Mouse (Mus musculus) urinary bladder, postnatal 14 days (tissue): ENCODE results near the gene Slc25a21.
"Not testable (repeated sequence)": the region's sequence is repeated elsewhere in the genome, so short reads cannot be mapped to it uniquely, and the experiment has no call there.

Experiments
- DNase-seq: peaks from one replicate; pipeline ENCODE4 v3.0.0; 2021; ENCODE audit warnings: low spot score

Gene Slc25a21

DNA sequence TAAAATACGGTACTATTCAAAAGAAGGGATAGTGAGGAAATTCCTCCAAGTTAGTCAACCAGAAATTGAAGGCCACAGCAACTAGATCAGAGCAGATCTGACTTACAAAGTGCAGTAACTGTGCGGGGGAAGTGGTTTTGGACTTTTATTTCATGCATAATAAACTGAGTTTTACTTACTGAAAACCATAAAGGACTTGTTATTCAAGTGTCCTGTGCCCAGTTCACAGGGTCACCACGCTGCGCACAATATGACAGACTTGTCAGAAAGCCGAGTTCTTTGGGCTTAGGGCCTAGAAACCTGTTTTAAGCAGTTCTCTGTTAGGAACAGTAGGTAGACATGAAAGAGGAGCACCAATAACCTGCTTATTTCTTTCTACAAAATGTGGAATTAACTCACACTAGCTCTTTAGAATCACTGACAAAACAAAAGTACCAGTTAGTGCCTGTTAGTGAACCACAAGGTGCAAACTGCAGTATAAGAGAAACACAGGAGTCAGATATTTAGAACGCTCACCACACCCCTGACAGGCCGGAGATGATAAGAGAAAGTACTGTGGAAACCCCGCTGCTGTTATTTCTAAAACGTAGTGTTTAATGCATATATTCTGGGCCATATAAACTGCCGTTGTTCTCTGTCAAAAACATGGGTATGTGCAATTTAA is at the start of gene Slc25a21:
Gene Slc25a21 (minus strand): TSS at position 110 of the 664 bp plus-strand sequence.
- no peak for DNase-seq

DNA sequence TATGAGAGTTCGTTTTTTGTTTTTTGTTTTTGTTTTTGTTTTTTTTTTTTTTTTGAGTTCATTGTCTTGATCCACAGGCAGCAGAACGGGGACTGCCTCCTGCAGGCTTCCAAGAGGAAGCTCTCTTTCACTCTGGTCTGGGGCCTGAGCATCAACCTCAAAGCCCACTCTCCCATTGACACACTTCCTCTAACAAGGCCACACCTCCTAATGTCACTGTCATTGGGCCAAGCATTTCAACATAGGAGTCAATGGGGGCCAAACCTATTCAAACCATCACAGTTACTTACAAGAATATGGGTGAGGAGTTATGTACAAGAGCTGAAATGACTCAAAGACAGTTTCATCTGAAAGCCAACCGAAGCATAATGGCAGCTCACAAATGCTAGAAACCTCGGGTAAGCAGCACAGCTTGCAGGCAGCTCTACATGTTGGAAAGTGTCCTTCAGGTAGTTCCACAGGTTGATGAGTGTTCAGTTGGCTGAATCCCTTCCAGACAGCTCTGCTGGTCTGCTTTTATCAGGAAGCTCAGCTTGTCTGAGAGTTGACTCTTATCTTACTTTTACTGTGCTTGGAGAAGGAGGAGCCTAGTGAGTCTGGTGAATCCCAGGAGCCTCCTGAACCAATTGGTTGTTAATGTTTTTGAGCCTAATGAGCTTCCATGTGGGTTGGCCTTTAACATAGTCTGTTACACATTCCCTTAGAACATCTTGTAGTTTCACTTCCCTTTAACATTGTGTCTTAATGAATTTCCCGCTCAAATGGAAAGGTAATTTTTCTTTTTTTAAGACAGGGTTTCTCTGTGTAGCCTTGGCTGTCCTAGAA is 46.6 kb upstream of the Slc25a21 start:
- DNase-seq = no peak

DNA sequence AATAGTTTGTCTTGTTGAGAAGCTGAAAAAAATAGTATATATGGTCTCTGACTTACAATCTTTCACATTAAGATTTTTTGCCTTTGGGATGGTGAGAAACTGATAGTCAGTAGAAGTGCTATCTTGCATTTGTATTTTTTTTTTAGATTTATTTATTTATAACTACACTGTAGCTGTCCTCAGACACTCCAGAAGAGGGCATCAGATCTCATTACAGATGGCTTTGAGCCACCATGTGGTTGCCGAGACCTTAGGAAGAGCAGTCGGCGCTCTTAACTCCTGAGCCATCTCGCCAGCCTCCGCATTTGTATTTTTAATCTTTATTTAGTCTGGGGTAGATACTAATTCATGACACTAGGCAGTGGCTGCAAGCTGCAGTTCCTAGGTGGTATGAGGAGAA is 36.1 kb upstream of the Slc25a21 start:
- DNase-seq = no peak

DNA sequence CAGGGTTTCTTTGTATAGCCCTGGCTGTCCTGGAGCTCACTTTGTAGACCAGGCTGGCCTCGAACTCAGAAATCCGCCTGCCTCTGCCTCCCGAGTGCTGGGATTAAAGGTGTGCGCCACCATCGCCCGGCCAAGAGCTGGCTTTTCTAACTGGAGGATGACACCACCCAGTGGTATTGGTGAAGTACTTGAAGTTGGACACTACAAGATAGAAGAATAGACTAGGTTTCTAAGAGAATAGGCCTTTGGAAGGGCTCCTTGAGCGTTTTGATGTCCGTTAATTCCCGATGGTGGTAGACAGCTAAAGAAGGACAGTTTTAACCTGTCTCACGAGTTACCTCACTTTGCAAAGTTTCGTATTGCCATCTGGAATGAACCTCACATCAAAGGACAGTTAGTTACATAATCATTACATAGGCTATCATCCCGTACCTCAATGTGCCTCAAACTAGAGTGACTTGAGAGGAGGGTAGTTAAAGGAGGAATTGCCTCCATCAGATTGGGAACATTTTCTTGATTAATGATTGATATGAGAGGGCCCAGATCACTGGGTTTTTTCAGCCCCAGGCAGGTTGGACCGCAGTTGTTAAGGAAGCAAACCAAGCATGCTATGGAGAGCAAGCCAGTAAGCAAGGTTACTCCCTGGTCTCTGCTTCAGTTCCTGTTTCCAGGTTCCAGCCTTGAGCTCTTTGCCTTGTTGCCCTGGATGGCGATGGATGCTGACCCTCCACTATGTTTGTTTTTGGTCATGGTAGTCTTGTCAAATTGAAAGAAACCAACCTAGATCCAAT is 34.0 kb upstream of the Slc25a21 start:
- DNase-seq = peak; percentile 14

DNA sequence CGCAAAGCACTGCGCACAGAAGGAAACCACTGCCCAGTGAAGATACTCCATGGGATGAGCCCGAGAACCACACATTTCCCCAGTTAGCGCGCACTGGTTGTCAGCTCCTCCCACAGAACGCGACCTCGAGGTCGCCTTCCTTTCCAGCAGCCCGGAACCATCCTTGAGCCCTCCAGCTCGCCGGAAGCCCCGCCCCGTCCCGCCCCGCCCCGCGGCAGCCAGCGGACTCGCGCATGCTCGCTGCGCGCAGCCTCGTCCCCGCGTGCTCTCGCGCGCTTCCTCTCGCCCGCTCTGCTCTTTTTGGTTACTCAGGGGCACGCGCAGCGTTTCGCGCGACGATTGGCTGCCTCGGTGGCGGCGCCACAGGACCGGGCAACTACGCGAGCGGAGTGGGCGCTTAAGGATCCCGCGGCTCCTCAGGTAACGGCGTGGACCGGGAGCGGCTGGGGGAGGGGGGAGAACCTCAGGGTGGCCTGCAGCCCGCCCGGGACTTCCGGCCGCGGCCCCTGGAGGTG is 33.0 kb upstream of the Slc25a21 start, which contains the start of the genes Prps1l3 and Mipol1:
Gene Prps1l3 (plus strand): TSS at position 221 of the 515 bp plus-strand sequence.
Gene Mipol1 (plus strand): TSS at position 236 of the 515 bp plus-strand sequence.
- DNase-seq = peak; percentile 86

DNA sequence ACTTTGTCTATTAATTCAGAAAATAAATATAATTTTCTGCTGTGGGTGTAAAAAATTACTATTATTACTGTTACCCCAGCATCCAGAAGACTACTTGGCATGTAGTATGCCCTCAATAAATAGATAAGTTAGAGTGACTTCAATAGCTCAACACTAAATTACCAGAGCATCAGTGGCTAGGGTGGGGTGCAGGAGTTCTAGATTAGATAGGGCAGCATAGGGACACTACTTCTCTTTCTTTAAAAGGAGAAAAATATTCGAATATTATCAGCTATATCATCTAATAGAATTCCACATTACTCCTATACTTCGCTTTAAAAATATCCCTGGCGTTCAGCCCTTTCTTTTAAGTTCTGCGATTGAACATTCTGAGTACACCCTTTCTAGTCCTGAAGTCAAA is 32.4 kb upstream of the Slc25a21 start:
- DNase-seq = no peak

DNA sequence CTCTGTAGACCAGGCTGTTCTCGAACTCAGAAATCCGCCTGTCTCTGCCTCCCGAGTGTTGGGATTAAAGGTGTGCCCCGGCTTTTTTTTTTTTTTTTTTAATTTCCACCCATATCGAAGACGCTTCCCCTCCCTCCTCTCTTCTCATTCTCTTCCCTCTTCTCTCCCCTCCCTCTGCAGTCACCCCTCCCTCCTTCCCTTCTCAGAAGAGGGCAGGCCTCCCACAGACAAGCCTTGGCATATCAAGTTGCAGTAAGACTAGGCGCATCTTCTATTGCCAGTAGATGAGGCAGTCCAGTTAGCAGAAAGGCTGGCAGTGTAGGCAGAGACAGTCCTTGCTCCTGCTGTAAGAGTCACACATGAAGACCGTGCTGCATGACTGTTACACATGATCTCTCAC is 30.5 kb upstream of the Slc25a21 start:
- DNase-seq = no peak

DNA sequence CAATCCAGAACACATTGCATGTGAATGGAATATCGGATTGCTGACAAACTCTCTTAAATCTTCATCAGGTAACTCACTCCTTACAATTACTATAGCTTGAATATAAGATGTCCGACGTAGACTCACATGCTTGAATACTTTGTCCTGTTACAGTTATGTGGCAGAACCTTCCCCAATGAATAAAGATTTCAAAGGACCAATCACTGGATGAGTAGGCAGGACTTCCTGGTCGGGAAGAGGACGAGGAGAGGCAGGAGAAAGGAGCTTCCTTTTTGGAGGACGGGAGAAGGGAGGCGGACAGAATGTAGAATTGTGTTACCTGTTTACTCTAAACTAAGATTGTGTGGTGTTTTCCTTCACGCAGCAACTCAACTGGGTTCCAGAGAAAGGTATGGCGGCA is 29.1 kb upstream of the Slc25a21 start:
- DNase-seq = no peak

DNA sequence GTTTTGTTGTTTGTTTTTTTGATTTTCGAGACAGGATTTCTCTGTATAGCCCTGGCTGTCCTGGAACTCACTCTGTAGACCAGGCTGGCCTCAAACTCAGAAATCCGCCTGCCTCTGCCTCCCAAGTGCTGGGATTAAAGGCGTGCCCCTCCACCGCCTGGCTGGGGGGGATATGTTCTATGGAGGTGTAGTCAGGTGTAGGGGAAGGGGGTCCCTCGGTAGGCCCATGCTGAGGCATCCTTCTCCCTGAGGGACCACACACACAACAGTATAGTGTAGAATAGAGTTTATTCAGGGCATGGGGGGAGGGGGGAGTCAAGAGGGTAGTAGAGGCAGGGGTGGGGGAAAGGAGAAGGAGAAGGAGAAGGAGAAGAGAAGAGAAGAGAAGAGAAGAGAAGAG is 15.2 kb upstream of the Slc25a21 start:
- DNase-seq = not testable (repeated sequence)

DNA sequence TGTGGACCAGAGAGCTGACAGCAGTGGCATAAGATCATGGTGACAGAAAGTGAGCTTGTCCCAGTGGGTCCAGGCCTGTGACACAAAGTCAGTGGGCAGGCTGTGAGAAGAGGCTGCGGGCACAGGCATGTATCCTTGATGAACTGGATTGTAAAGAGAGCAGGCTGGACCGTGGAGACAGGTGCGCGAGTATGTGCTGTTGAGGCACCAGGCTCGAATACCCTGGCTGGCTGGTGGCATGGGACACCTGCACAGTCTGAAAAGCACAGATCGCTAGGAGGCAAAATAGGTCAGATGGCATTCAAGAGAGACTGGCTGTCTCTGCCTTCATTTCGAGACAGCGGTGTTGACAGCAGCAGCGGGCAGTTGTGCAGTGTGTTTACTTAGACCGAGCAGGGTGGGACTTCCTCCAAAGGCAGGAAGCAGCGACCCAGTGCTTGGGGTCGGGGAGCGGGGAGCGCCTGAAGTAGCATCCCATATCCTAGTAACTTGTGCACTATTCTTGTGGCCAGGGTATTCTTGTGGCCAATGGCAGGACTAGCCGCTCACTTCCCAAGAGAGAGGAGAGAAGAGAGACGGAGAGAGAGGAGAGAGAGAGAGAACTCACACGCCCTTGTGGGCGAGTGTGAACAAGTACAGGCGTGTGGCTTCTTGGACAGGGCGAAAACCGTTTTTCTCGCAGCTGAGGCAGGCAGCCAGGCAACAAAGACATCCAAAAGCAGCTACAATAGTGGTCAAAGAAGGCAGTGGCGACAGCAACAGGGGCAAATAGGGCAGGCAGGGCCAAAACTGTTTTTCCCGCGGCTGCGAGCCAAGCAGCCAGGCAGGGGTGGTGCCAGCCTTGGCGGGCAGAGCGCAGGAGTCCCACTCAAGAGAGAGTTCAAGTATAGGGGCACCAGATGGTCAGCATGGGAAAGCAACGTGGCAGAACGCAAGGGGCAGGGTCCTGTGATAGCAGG is 14.4 kb upstream of the Slc25a21 start:
- DNase-seq = peak; percentile 64

DNA sequence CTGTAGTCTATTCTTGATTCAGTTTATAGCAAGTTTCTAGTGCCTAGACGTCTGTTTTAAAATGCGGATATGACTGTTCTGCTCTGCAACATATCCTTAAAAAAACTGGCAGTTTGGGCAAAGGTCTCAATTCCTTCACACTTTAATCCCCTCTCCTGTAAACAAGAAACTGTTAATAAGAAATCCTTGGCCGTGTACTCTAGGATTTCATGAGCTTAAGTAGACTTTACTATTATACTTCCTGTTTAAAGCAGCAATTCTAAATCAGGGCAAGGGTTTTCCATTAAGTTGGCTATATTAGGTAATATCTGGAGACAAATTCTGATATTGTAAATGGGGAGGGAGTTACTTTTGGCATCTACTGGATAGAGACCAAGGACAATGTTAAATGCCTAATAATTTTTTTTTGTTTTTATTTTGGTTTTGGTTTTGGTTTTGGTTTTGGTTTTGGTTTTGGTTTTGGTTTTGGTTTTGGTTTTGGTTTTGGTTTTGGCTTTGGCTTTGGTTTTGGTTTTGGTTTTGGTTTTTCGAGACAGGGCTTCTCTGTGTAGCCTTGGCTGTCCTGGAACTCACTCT is 7.1 kb upstream of the Slc25a21 start:
- no peak for DNase-seq

DNA sequence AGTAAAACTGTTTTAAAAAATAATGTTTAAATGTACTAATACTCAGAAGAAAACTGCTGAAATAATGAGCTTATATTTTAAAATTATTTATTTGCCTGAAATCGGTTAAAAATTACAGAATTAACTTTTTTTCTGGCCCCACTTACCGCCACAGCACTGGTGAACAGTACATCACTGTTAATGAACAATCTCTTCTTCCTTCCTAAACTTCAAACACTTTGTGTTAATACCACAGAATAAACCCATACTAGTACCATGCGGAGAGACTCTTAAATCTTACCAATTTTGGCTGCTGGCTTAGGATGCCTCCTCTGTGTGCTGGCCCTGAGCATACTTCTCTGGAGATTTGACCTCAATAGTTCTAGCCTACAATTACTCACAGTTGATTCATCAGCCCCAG is 4.6 kb upstream of the Slc25a21 start:
- DNase-seq = no peak

DNA sequence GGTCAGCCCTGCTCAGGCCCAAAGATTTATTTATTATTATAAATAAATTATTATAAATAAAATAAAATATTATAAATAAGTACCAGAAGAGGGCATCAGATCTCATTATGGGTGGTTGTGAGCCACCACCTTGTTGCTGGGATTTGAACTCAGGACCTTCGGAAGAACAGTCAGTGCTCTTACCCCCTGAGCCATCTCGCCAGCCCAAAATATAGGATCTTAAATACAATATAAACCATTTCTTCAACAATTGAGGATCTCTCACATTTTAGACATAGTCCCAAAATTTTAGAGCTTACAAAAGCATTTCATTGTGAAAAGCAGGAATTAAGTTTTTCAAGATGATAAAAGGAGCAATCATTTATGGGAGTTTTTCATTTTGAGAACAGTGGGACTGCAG is 2.2 kb upstream of the Slc25a21 start:
- DNase-seq = no peak

DNA sequence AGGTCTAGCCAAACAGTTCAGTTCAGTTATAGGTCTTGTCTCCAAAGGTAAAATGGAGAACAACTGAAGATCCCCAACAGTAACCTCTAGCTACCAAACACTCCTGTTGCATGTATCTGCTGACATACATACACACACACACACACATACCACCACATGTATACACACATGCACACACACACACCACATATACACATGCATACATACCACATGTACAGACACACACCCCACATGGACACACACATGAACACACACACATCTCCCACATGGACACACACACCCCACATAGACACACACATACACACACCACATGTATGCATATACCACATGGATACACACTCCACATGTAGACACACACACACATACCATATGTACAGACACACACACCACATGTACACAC is 997 bp upstream of the Slc25a21 start:
- DNase-seq = no peak

DNA sequence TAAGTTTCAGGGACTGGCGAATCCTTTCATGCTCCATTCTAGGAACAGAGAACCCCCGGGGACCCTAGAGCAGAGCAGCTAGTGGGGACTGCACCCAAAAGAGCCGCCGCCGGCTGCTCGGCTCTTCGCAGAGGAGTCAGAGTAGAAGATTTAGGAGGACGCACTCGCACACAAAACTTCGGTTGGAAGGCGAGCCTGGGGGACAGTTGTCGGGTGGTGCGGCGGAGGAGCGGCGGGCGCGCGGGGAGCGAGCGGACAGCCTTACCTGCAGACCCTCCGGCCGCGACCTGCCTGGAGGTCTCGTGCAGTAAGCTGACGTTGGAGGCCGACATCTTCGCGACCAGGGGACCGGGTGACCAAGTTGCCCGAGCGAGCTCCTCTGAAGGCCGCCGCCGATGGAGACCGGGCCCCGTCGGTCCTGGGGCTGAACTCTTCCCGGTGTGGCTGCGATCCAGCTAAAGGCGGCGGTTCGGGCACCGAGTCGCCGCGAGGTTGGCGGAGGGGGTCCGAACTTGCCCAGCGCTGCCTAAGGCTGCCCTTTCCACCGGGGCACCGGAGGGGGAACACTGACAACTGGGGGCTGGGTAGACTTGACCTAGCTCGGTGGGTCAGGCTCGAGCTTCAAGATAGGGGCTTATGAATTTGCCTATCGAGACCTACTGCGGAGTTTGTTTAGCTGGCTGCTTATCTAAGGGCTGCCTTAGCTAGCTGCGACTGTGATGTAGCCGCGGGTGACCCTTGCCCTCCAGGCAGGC is 487 bp downstream of the Slc25a21 start:
- DNase-seq = peak; percentile 35

DNA sequence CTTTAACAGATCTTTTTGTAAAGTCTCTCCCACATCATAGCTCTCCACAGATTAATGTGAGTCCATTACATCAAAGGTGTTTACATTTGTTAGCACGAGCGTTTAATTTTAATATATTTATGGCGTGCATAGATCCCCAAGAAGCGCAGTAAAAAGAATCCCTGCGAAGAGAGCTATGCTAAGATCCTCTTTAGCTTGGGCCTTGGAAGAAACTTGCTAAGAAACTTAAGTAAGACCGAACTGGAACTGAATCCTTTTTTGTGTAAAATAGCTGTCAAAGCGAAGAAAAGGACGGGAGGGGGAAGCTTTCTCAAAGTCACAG is 1.0 kb downstream of the Slc25a21 start:
- DNase-seq = no peak

DNA sequence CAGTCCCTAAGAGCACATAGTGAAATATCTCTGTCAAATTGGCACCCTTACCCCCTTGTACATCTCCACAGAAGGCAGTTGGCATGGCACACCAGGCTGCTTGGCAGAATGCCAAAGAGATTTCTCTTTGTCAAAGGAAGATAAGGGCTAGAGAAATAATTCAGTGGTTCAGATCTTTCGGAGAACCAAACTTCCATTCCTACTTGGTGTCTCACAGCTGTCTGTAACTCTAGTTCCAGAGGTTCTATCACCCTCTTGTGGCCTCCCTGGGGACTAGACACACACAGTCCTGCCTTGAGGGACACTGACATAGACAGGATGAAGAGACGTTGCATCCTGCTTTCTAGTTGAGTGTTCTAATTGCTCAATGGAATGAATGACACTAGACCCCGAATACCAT is 2.7 kb downstream of the Slc25a21 start:
- peak; percentile 3 for DNase-seq

DNA sequence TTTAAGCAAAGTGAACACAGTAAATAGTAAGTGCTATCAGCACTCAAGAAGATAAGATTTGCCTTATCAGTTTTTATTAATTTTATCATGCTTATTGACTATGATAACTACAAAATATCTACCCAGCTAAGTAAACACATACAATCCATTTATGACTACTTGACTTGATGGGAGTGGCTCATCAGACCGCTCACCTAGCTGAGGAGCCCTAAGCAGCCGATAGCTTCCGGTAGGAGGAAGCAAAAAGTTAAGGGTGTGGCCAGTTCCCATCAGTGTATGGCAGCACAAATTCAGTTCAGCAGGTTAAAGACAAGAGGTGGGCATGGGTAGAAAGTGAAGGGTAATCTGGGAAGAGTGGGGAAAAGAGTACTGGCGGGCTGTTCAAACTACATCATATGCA is 10.2 kb downstream of the Slc25a21 start:
- no peak for DNase-seq

DNA sequence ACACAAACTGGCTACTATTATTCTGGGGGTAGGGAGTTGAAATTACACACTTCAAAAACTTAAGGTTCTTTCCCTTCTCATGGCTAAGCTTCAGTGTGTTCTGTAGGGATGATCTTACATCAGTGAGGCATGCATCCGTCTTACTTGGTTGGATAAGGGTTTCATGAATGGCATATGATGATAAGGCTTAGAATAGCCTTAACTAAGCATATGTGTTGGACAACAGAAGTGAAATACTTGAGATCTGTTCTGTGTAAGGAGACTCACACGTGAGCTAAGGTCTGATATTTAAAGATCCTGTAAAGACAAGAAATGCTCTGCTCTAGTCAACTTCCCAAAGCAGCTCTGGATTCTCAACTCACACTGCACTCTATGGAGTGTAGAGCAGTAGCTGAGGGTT is 11.1 kb downstream of the Slc25a21 start:
- DNase-seq = no peak

DNA sequence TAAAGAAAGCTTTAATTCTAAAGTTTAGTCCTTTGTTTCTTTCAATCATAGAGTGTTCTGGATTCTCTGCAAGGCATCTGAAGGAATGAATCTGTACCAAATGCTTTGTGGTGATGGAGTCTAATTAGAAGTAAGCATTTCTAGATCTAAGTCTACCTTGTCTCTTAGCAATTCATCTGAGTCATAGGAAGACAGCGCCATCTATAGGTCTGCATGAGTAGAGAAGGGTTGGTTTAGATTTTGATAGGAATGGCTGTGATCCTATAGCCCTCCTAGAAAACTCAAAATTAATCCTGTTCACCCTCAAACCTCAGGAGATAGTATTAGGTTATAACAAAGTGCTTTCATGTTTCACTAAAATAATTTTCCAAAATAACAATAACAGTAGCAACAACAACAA is 11.8 kb downstream of the Slc25a21 start:
- no peak for DNase-seq
